Mouse (Mus musculus) olfactory bulb, adult 2 months (tissue): Measurements from ENCODE around the gene Gm5148.

ENCODE experiments used
- CTCF ChIP-seq: fragments of 200-500 bp; IDR thresholded peaks from 2 replicates; pipeline ENCODE4 v1.5.1; 2012; ENCODE audit warnings: low read depth, mild to moderate bottlenecking, low read length, moderate library complexity; ENCODE audit not compliant: insufficient read depth
- POLR2A ChIP-seq: fragments of 200-500 bp; IDR thresholded peaks from 2 replicates; pipeline ENCODE4 v1.6.1; 2012; ENCODE audit warnings: mild to moderate bottlenecking, low read depth, low read length, moderate library complexity; ENCODE audit not compliant: insufficient read depth

DNA sequence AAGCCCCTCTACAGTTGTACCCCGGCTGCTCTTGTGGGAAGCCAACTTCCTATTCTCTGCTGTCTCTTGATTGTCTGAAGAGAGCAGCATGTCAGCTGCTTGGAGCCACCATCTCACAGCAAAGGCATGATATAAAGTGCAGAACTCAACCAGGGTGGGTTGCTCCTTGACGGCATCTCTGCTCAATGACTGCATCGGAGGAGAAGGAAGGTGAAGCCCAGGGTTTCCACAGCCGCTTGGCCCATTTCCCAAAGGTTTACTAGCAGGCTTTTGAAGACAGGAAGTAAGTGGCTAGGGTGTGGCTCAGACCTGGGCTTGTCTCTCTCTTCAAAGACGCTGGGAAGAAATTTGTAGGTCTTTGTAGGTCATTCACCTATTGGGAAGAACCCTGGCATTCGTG is 36.6 kb upstream of the Gm5148 start:
- TF ChIP-seq CTCF (no peak), POLR2A (no peak)
